Mouse (Mus musculus): ENCODE results near the gene Serpinh1. TPM values are rescaled to one million over a fixed set of nuclear protein-coding genes. Genes with fewer than 3 reads are reported as not detected.

Gene Serpinh1
- polyA plus RNA-seq (2015; fragmentation: Illumina TruSeq; extraction: RNeasy Lipid Tissue Mini Kit (QIAGEN cat#74804); ENCODE audit: low read depth, low replicate concordance): 26.3 TPM

DNA sequence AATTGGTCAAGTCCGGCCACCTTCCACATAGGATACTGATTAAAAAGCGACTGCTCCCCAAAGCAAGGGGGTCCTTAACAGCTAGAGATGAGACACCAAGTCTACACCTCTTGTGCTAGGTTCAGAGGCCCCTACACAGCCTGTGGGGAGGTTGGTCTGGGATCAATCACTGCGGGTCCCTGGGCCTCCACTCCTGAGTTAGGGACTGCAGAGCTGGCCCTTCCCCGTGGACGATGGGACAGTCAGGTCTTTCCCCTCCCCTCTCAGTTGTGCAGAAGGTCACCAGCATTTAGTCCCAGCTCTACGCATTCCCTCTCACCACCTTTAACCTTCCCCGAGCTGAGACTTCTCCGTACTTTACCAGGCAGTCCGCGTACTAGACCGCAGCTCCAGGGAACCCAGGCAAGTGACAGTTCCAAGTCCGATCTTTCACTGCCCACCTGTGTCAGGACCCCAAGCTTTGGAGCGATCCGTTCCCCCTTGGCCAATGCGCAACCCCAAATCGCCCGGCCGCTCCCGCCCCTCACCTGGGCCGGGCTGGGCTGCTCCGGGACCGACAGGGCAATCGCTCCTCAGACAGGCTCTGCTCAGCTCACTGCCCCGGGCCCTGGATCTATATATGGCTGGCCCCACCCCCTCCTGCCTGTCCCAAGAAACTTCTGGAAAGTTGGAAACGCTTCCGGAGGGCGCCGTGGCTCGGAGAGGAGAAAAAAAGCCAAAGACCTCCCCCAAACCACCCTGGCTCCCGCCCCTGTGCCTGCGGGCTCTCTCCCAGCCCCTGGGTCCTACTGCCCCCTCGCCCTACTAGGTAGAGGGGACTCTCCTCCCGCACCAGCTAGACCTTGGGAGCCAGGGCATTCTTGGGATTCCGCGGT is at the start of gene Serpinh1:
Gene Serpinh1, minus strand, starts transcription at position 714 of the 875 bp plus-strand sequence.

GRCm38 (mm10) chr7:99381214-99382087 is 28.4 kb upstream of the Serpinh1 start, which contains the start of gene Gdpd5:
Gene Gdpd5, plus strand, starts transcription at chr7:99381414.

Other genes starting within 250 kb of the Serpinh1 start
- 20.0 TPM for gene Uvrag, start 212.1 kb downstream of the Serpinh1 start, polyA plus RNA-seq (2015; fragmentation: Illumina TruSeq; extraction: RNeasy Lipid Tissue Mini Kit (QIAGEN cat#74804); ENCODE audit: low read depth, low replicate concordance)
- gene Dgat2, start 170.5 kb downstream of the Serpinh1 start, polyA plus RNA-seq (2015; fragmentation: Illumina TruSeq; extraction: RNeasy Lipid Tissue Mini Kit (QIAGEN cat#74804); ENCODE audit: low read depth, low replicate concordance): 51.3 TPM
- gene Mogat2, start 114.6 kb downstream of the Serpinh1 start, polyA plus RNA-seq (2015; fragmentation: Illumina TruSeq; extraction: RNeasy Lipid Tissue Mini Kit (QIAGEN cat#74804); ENCODE audit: low read depth, low replicate concordance): not detected
- gene Map6, start 85.8 kb downstream of the Serpinh1 start, polyA plus RNA-seq (2015; fragmentation: Illumina TruSeq; extraction: RNeasy Lipid Tissue Mini Kit (QIAGEN cat#74804); ENCODE audit: low read depth, low replicate concordance): 84.7 TPM
- 18.6 TPM for gene Gdpd5, start 28.2 kb upstream of the Serpinh1 start, polyA plus RNA-seq (2015; fragmentation: Illumina TruSeq; extraction: RNeasy Lipid Tissue Mini Kit (QIAGEN cat#74804); ENCODE audit: low read depth, low replicate concordance)
- gene Klhl35, start 112.8 kb upstream of the Serpinh1 start, polyA plus RNA-seq (2015; fragmentation: Illumina TruSeq; extraction: RNeasy Lipid Tissue Mini Kit (QIAGEN cat#74804); ENCODE audit: low read depth, low replicate concordance): 1.3 TPM
- gene Rps3, start 130.5 kb upstream of the Serpinh1 start, polyA plus RNA-seq (2015; fragmentation: Illumina TruSeq; extraction: RNeasy Lipid Tissue Mini Kit (QIAGEN cat#74804); ENCODE audit: low read depth, low replicate concordance): 983 TPM
- 121 TPM for gene Arrb1, start 182.2 kb upstream of the Serpinh1 start, polyA plus RNA-seq (2015; fragmentation: Illumina TruSeq; extraction: RNeasy Lipid Tissue Mini Kit (QIAGEN cat#74804); ENCODE audit: low read depth, low replicate concordance)

Data from brain, adult 10 weeks (tissue).